Mouse (Mus musculus): ENCODE measurements around the gene Slc7a11.

- TF ChIP-seq CTCF (IDR thresholded peaks at IDR 0.05; ENCODE audit: insufficient read depth, low read depth, low read length) (no peak), POLR2A (IDR thresholded peaks at IDR 0.05; ENCODE audit: insufficient read depth, low read depth, low read length) (no peak)
Measured at GRCm38 (mm10) chr3:50456023-50456422, 12.6 kb upstream of the Slc7a11 start.
